ENCODE assay signal across 8 mouse cellular contexts in the genomic region with DNA sequence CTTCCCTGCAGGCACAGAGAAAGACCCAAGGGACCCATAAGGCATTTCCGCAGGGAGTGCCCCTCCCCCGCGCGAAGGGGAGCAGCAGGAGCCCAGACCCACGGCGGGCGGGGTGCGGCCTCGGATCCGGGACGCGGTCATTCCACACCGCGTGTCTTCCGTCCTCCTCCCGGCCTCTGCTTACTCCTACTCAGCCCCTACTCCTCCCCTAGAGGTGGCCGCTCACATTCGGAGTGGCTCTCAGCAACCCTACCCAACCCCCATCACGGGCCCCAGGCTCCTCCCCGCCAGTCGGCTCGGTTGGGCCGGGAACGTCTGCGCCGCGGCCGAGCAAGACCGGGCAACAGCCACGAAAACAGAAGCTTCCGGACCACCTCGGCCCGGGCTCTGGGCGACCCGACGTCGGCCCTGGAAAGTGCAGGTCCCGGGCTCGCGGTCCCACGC. TPM values are rescaled to one million over a fixed set of nuclear protein-coding genes. Genes with fewer than 3 reads are reported as not detected.
A peak's percentile ranks its signal among the peaks of the same experiment; 100 is the strongest.
DNase-seq lines count a peak whose midpoint lies in the region; ATAC-seq and TF ChIP-seq lines count a peak whose summit lies in the region.

No protein-coding gene starts in this region.

- intact Hi-C loops in heart, adult 2 months (cut with DNase I) = loop anchor here (5.0 kb wide), 1 partner anchor 135 kb away; the partner anchor contains the start of gene Stxbp1

- H3K79me2 ChIP-seq in heart, adult 2 months (replicated peaks; ENCODE audit: control insufficient read depth, insufficient read depth, low read length) = peaks cover 2% of the 10 kb centered on the region

- peak overlapping the region; percentile 92 for H3K9ac ChIP-seq in heart, adult 2 months (ENCODE audit: low read depth, low read length)
- peak overlapping the region; percentile 82 for H3K9ac ChIP-seq in liver, embryonic 16.5 days (ENCODE audit: low read depth, low read length)
- peak overlapping the region; percentile 89 for H3K9ac ChIP-seq in neural tube, embryonic 13.5 days

- ATAC-seq in megakaryocyte, adult 5-6 weeks (ENCODE audit: poor library complexity, severe bottlenecking) = no peak
- peak; percentile 64 for ATAC-seq in liver, embryonic 16.5 days (ENCODE audit: low read depth)
- ATAC-seq in neural tube, embryonic 13.5 days (ENCODE audit: low read depth) = peak; percentile 40

- no peak for TF ChIP-seq EP300 in heart, adult 2 months (IDR thresholded peaks at IDR 0.05; ENCODE audit: insufficient read depth, low read depth, low read length)

- peak; percentile 72 for DNase-seq in embryo, embryonic 9.5 days (ENCODE audit: extremely low spot score)
- peak; percentile 82 to 86 for DNase-seq in heart, adult 2 months
- DNase-seq in kidney, adult 8-10 months = peak; percentile 75 to 82
- peak; percentile 65 to 70 for DNase-seq in thymus, adult 18-20 months

- H3K4me1 ChIP-seq in megakaryocyte, embryonic 14.5 days = peaks cover 71% of the 10 kb centered on the region
- H3K4me1 ChIP-seq in heart, adult 2 months (ENCODE audit: control insufficient read depth, insufficient read depth, low read length) = peaks cover 16% of the 10 kb centered on the region
- H3K4me1 ChIP-seq in liver, embryonic 16.5 days (ENCODE audit: control insufficient read depth, low read depth, low read length) = peaks cover 28% of the 10 kb centered on the region
- H3K4me1 ChIP-seq in neural tube, embryonic 13.5 days (replicated peaks) = peaks cover 30% of the 10 kb centered on the region

- no peaks in the 10 kb centered on the region for H3K27me3 ChIP-seq in megakaryocyte, embryonic 14.5 days (replicated peaks)
- H3K27me3 ChIP-seq in heart, adult 2 months (ENCODE audit: control insufficient read depth, insufficient read depth, low read length) = no peaks in the 10 kb centered on the region
- H3K27me3 ChIP-seq in liver, embryonic 16.5 days (ENCODE audit: control insufficient read depth, insufficient read depth, low read depth, low read length) = no peaks in the 10 kb centered on the region
- H3K27me3 ChIP-seq in neural tube, embryonic 13.5 days = no peaks in the 10 kb centered on the region

- no peak for TF ChIP-seq POLR2A in heart, adult 2 months (IDR thresholded peaks at IDR 0.05; ENCODE audit: insufficient read depth, low read depth, low read length)

- peak overlapping the region; percentile 97 for H3K27ac ChIP-seq in heart, adult 2 months
- H3K27ac ChIP-seq in liver, embryonic 16.5 days (ENCODE audit: low read length) = peak overlapping the region; percentile 81
- peak overlapping the region; percentile 99 for H3K27ac ChIP-seq in neural tube, embryonic 13.5 days (replicated peaks)

- H3K4me3 ChIP-seq in megakaryocyte, embryonic 14.5 days (replicated peaks) = peak overlapping the region; percentile 97
- peak overlapping the region; percentile 84 for H3K4me3 ChIP-seq in heart, adult 2 months
- peak overlapping the region; percentile 84 for H3K4me3 ChIP-seq in liver, embryonic 16.5 days (ENCODE audit: low read depth, low read length)
- peak overlapping the region; percentile 98 for H3K4me3 ChIP-seq in neural tube, embryonic 13.5 days

- peaks cover 5% of the 10 kb centered on the region; the same call in 1 of the 2 replicates for H3K9me3 ChIP-seq in megakaryocyte, embryonic 14.5 days
- H3K9me3 ChIP-seq in liver, embryonic 16.5 days (replicated peaks; ENCODE audit: control insufficient read depth, low read length) = no peaks in the 10 kb centered on the region
- H3K9me3 ChIP-seq in neural tube, embryonic 13.5 days = no peaks in the 10 kb centered on the region

- peaks cover 50% of the 10 kb centered on the region for H3K36me3 ChIP-seq in megakaryocyte, embryonic 14.5 days (replicated peaks; ENCODE audit: low read length)
- H3K36me3 ChIP-seq in heart, adult 2 months (ENCODE audit: control insufficient read depth, insufficient read depth, low read length) = peaks cover 4% of the 10 kb centered on the region; the same call in 1 of the 2 replicates
- H3K36me3 ChIP-seq in liver, embryonic 16.5 days (ENCODE audit: control insufficient read depth, insufficient read depth) = peaks cover 19% of the 10 kb centered on the region
- peaks cover 38% of the 10 kb centered on the region for H3K36me3 ChIP-seq in neural tube, embryonic 13.5 days

- no peak for TF ChIP-seq CTCF in heart, adult 2 months (IDR thresholded peaks at IDR 0.05)

- WGBS in heart, adult 2 months = under 1% methylated on average over 41 of the region's 41 CpGs
- WGBS in liver, embryonic 16.5 days (ENCODE audit: insufficient replicate concordance) = under 1% methylated on average over 41 of the region's 41 CpGs
- 0% methylated on average over 38 of the region's 41 CpGs for WGBS in neural tube, embryonic 13.5 days

- H3K4me2 ChIP-seq in liver, embryonic 16.5 days (ENCODE audit: low read depth, low read length) = peak overlapping the region; percentile 84
- H3K4me2 ChIP-seq in neural tube, embryonic 13.5 days = peak overlapping the region; percentile 97

RNA-seq across cellular contexts. Expression of gene Cdk9, which starts 0.7 kb away (rescaled TPM):
- 148 and 403 TPM in 2 replicates for polyA plus RNA-seq in megakaryocyte, embryonic 14.5 days (2012; ENCODE audit: insufficient read depth, low replicate concordance)
- total RNA-seq in megakaryocyte, adult 5-6 weeks (2015) = 82.1 and 84.4 TPM in 2 replicates
- 73.9 and 79.2 TPM in 2 replicates for total RNA-seq in megakaryocyte, adult 5-6 weeks (2017)
- total RNA-seq in heart, adult 2 months (2021) = 10 to 100 TPM; 21.0 to 25.3 TPM
- 42.3 and 49.3 TPM in 2 replicates for polyA plus RNA-seq in heart, adult 2 months (2012; rRNA removed)
- polyA plus RNA-seq in liver, embryonic 16.5 days (2015; fragmentation: Nextera tagmentation; extraction: Ambion mirVana) = 40.2 and 43.8 TPM in 2 replicates
- 72.2 and 74.6 TPM in 2 replicates for polyA plus RNA-seq in neural tube, embryonic 13.5 days (2015; fragmentation: Nextera tagmentation; extraction: Ambion mirVana)

RNA-seq across cellular contexts. Expression of gene Fpgs, which starts 8.2 kb away (rescaled TPM):
- polyA plus RNA-seq in megakaryocyte, embryonic 14.5 days (2012; ENCODE audit: insufficient read depth, low replicate concordance) = 39.7 and 57.5 TPM in 2 replicates
- 0.91 and 4.6 TPM in 2 replicates for total RNA-seq in megakaryocyte, adult 5-6 weeks (2015)
- 2.6 and 3.0 TPM in 2 replicates for total RNA-seq in megakaryocyte, adult 5-6 weeks (2017)
- total RNA-seq in heart, adult 2 months (2021) = 1 to 10 TPM; 4.6 to 5.7 TPM
- 17.8 and 18.0 TPM in 2 replicates for polyA plus RNA-seq in heart, adult 2 months (2012; rRNA removed)
- polyA plus RNA-seq in liver, embryonic 16.5 days (2015; fragmentation: Nextera tagmentation; extraction: Ambion mirVana) = 49.7 and 56.2 TPM in 2 replicates
- polyA plus RNA-seq in neural tube, embryonic 13.5 days (2015; fragmentation: Nextera tagmentation; extraction: Ambion mirVana) = 14.3 and 14.7 TPM in 2 replicates

RNA-seq across cellular contexts. Expression of gene Sh2d3c, which starts 8.7 kb away (rescaled TPM):
- polyA plus RNA-seq in megakaryocyte, embryonic 14.5 days (2012; ENCODE audit: insufficient read depth, low replicate concordance) = 13.4 and 21.1 TPM in 2 replicates
- 49.8 and 56.2 TPM in 2 replicates for total RNA-seq in megakaryocyte, adult 5-6 weeks (2015)
- total RNA-seq in megakaryocyte, adult 5-6 weeks (2017) = 30.1 and 38.2 TPM in 2 replicates
- 10 to 100 TPM; 27.1 to 28.9 TPM for total RNA-seq in heart, adult 2 months (2021)
- polyA plus RNA-seq in heart, adult 2 months (2012; rRNA removed) = 38.7 and 52.8 TPM in 2 replicates
- 7.1 and 8.6 TPM in 2 replicates for polyA plus RNA-seq in liver, embryonic 16.5 days (2015; fragmentation: Nextera tagmentation; extraction: Ambion mirVana)
- 42.5 and 51.4 TPM in 2 replicates for polyA plus RNA-seq in neural tube, embryonic 13.5 days (2015; fragmentation: Nextera tagmentation; extraction: Ambion mirVana)

RNA-seq across cellular contexts. Expression of gene 6330409D20Rik, which starts 28.7 kb away (rescaled TPM):
- 3.0 TPM in 1 of 2 replicates, not detected in the other for polyA plus RNA-seq in megakaryocyte, embryonic 14.5 days (2012; ENCODE audit: insufficient read depth, low replicate concordance)
- total RNA-seq in megakaryocyte, adult 5-6 weeks (2015) = not detected in 2 replicates
- total RNA-seq in megakaryocyte, adult 5-6 weeks (2017) = not detected in 2 replicates
- not detected for total RNA-seq in heart, adult 2 months (2021)
- not detected in 2 replicates for polyA plus RNA-seq in heart, adult 2 months (2012; rRNA removed)
- polyA plus RNA-seq in liver, embryonic 16.5 days (2015; fragmentation: Nextera tagmentation; extraction: Ambion mirVana) = not detected in 2 replicates
- 3.2 and 4.0 TPM in 2 replicates for polyA plus RNA-seq in neural tube, embryonic 13.5 days (2015; fragmentation: Nextera tagmentation; extraction: Ambion mirVana)

RNA-seq across cellular contexts. Expression of gene Tor2a, which starts 44.9 kb away (rescaled TPM):
- 30.1 and 93.0 TPM in 2 replicates for polyA plus RNA-seq in megakaryocyte, embryonic 14.5 days (2012; ENCODE audit: insufficient read depth, low replicate concordance)
- 19.0 and 24.2 TPM in 2 replicates for total RNA-seq in megakaryocyte, adult 5-6 weeks (2015)
- total RNA-seq in megakaryocyte, adult 5-6 weeks (2017) = 17.7 and 17.8 TPM in 2 replicates
- total RNA-seq in heart, adult 2 months (2021) = 1 to 10 TPM; 8.2 to 9.4 TPM
- polyA plus RNA-seq in heart, adult 2 months (2012; rRNA removed) = 19.4 and 22.2 TPM in 2 replicates
- 25.7 and 26.1 TPM in 2 replicates for polyA plus RNA-seq in liver, embryonic 16.5 days (2015; fragmentation: Nextera tagmentation; extraction: Ambion mirVana)
- polyA plus RNA-seq in neural tube, embryonic 13.5 days (2015; fragmentation: Nextera tagmentation; extraction: Ambion mirVana) = 53.2 and 55.8 TPM in 2 replicates
